Mouse (Mus musculus): ENCODE data around the gene Alyref.

- no peak for TF ChIP-seq ZNF384 (IDR thresholded peaks at IDR 0.05; ENCODE audit: low read depth, low read length)
- TF ChIP-seq MAFK (IDR thresholded peaks at IDR 0.05; ENCODE audit: insufficient read depth, low read depth, low read length) = no peak
- no peak for TF ChIP-seq CHD2 (IDR thresholded peaks at IDR 0.05; ENCODE audit: low read depth, low read length)
- TF ChIP-seq HCFC1 (IDR thresholded peaks at IDR 0.05; ENCODE audit: borderline replicate concordance, insufficient read depth, low read length) = no peak
- TF ChIP-seq ZC3H11A (IDR thresholded peaks at IDR 0.05; ENCODE audit: borderline replicate concordance, low read depth, low read length) = no peak
Observed at GRCm38 (mm10) chr11:120580871-120581331, 17.3 kb downstream of the Alyref start.

All from ES-E14 (cell line).